Mouse (Mus musculus) ES-E14 (cell line): ENCODE data around the gene Sugp1.

Source experiments
- HCFC1 ChIP-seq: IDR thresholded peaks from 2 replicates; pipeline ENCODE4 v1.6.1; 2012; ENCODE audit warnings: low read length, inconsistent platforms, borderline replicate concordance; ENCODE audit not compliant: insufficient read depth
- MAFK ChIP-seq: IDR thresholded peaks from 2 replicates; pipeline ENCODE4 v1.6.1; 2014; ENCODE audit warnings: mild to moderate bottlenecking, low read depth, low read length, inconsistent platforms; ENCODE audit not compliant: insufficient read depth
- ZC3H11A ChIP-seq: IDR thresholded peaks from 2 replicates; pipeline ENCODE4 v1.6.1; 2012; ENCODE audit warnings: low read depth, mild to moderate bottlenecking, inconsistent platforms, low read length, borderline replicate concordance
- ZNF384 ChIP-seq: IDR thresholded peaks from 2 replicates; pipeline ENCODE4 v1.6.1; 2012; ENCODE audit warnings: low read depth, low read length, inconsistent platforms

DNA sequence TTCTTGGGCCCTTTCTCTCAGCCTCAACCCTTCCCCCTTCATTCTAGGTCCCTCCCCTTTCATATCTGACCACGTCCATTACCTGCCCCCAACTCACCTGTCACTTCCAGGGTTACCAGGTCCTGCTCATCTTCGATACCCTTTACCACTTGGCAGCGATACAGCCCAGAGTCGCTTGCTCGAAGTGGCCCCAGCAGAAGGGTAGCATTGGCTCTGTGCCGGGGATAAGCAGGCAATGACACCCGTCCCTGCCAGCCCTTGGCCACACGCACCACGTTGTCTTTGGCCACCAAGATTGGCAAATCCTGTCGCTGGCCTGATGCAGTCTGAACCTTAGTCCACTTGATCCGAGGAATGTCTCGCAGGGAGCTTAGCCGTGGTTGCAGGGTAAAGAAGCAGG is 72.3 kb downstream of the Sugp1 start:
- no peak for TF ChIP-seq MAFK
- no peak for TF ChIP-seq ZNF384
- no peak for TF ChIP-seq ZC3H11A
- TF ChIP-seq HCFC1 = no peak
